Mouse (Mus musculus): ENCODE measurements around the gene Fthl17f.
"Not testable (repeated sequence)": the region's sequence is repeated elsewhere in the genome, so short reads cannot be mapped to it uniquely, and the experiment has no call there.

The Fthl17f gene

DNA sequence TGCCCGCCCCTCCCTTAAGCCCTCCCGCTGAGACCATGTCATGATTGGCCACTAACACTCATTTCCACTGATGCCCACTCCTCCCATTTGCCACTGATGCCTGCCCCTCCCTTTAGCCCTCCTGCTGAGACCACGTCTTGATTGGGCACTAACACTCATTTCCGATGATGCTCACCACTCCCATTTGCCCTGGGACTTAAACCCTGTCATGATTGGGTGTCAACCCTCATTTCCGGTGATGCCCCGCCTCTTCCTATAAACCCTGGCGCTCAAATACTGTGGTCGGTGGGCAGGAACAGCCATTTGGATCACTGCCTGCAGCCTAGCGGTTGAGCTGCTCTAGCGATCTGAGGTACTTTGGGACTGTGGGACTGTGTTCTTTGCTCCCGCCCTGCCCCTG lies at the start of gene Fthl17f:
Gene Fthl17f, plus strand, starts transcription at position 301 of the 400 bp plus-strand sequence.
- in situ Hi-C loops (cut with MboI, MseI) = loop anchor here (10.0 kb wide), 1 partner anchor 162 kb away; no protein-coding TSS in a partner anchor

DNA sequence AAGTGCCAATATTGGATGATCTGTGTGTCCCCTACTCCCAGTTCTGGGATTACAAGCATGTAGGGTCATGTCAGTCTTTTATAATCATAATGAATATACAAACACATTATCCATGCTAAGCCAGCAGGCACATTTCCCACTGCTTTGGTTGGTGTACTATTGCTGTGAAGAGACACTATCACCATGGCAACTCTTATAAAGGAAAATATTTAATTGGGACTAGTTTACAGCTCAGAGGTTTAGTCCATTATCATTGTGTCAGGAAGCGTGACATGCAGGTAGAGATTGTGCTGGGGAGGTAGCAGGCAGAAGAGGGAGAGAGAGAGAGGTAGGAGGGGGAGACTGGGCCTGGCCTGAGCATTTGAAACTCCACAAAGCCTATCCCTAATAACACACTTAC lies 46.7 kb upstream of the Fthl17f start:
- in situ Hi-C loops (cut with MboI, MseI) = no loop called here

DNA sequence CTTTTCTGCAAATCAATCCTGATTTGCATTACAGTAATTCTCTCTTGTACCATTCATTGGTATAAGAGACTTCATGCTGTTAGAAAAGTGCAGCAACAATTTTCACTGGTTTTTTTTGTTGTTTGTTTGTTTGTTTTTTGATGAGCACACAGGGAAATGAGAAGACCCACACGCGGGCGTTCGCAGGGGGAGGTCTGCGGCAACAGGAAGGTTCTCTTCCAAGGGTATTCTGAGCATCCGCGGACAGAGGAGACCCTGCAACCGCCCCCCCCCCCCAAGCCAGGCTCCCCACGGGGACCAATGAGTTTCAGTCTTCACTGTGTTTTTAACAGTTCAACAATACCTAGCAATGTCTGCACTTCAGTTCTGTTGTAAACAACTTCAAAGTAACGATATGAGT lies 43.3 kb upstream of the Fthl17f start:
- in situ Hi-C loops (cut with MboI, MseI) = no loop called here

DNA sequence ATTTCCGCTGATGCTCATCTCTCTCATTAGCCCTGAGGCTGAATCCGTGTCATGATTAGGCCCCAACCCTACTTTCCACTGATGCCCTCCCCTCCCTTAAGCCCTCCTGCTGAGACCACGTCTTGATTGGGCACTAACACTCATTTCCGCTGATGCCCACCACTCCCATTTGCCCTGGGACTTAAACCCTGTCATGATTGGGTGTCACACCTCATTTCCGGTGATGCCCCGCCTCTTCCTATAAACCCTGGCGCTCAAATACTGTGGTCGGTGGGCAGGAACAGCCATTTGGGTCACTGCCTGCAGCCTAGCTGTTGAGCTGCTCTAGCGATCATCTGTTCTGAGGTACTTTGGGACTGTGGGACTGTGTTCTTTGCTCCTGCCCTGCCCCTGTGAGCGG lies 29.6 kb upstream of the Fthl17f start, which contains the start of gene Fthl17e:
Gene Fthl17e, plus strand, starts transcription at position 301 of the 400 bp plus-strand sequence.
- in situ Hi-C loops (cut with MboI, MseI) = not testable (repeated sequence)

DNA sequence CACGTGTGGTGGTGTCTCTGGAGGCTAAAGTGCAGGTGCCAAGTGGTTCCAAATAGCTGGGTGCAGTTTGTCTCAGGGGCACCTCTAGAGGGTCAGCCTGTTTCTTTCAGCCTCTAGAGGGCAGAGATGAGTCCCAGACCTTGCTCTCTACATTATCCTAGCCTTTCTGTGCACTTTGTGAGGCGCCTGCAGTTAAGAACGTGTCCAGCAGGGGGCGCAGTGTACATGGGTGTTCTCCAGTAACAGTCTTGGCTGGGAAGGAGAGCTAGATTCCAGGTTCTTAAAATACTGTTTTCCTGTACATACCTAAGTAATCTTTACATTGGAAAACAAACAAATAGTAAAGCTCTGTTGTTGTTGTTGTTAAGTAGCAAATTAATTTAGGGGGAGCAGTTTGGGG lies 21.2 kb upstream of the Fthl17f start:
- in situ Hi-C loops (cut with MboI, MseI) = loop anchor here (10.0 kb wide), 1 partner anchor 67 kb away; the partner anchor contains the start of gene Fthl17c

DNA sequence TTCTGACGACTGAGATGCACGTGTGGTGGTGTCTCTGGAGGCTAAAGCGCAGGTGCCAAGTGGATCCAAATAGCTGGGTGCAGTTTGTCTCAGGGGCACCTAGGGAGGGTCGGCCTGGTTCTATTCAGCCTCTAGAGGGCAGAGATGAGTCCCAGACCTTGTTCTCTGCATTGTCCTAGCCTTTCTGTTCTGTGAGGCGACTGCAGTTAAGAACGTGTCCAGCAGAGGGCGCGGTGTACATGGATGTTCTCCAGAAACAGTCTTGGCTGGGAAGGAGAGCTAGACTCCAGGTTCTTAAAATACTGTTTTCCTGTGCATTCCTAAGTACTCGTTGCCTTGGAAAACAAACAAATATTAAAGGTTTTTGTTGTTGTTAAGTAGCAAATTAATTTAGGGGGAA lies 1.9 kb upstream of the Fthl17f start:
- in situ Hi-C loops (cut with MboI, MseI) = loop anchor here (10.0 kb wide), 1 partner anchor 164 kb away; no protein-coding TSS in a partner anchor

DNA sequence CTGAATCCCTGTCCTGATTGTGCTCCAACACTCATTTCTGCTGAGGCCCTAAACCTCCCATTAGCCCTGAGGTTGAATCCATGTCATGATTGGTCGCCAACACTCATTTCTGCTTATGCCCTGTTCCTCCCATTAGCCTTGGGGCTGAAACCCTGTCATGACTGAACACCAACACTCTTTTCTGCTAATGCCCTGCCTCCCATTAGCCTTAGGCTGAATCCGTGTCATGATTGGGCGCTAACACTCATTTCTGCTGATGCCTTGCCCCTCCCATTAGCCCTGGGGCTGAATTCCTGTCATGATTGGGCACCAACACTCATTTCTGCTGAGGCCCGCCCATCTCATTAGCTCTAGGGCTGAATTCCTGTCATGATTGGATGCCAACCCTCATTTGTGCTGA lies 714 bp upstream of the Fthl17f start:
- in situ Hi-C loops (cut with MboI, MseI) = loop anchor here (10.0 kb wide), 1 partner anchor 163 kb away; no protein-coding TSS in a partner anchor

DNA sequence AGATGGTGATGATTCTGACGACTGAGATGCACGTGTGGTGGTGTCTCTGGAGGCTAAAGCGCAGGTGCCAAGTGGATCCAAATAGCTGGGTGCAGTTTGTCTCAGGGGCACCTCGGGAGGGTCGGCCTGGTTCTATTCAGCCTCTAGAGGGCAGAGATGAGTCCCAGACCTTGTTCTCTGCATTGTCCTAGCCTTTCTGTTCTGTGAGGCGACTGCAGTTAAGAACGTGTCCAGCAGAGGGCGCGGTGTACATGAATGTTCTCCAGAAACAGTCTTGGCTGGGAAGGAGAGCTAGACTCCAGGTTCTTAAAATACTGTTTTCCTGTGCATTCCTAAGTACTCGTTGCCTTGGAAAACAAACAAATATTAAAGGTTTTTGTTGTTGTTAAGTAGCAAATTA lies 14.9 kb downstream of the Fthl17f start:
- in situ Hi-C loops (cut with MboI, MseI) = not testable (repeated sequence)

DNA sequence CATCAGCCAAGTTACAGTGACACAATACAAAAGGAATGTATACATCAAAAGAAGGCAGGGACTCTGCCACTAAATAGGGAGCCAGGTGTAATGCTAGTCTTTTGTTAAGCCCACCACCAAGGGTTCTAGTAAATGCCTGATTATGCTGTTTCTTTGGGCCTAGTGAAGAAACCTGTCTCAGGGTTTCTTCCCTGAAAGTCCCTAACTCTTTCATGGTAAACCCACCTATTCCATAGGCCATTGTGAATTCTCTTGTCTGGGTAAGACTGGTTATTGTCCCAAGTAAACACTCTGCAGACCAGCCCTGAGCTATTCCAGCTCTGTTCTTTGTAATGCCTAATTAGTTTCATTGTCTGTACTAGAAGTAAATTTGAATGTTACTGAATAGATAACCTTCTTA lies 32.3 kb downstream of the Fthl17f start:
- in situ Hi-C loops (cut with MboI, MseI) = not testable (repeated sequence)

DNA sequence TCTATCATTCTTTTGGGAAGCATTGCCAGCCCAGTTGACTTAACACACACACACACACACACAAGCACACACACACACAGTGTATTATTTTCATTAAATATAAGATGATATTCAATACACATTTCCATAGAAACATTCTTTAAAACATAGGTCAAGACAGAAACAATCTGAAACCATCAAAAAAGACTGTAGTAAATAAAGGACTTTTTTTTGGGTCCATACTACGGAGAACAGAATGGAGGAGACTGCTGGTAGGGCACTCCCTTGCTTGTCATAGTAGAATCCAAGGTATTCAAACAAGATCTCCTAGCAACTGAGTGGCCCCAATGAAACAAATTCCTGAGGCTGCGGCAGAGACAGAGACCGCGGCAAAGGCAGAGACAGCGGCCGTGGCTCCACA lies 41.4 kb downstream of the Fthl17f start, which contains the start of gene 4930402K13Rik:
Gene 4930402K13Rik, plus strand, starts transcription at position 301 of the 400 bp plus-strand sequence.
- in situ Hi-C loops (cut with MboI, MseI) = no loop called here

DNA sequence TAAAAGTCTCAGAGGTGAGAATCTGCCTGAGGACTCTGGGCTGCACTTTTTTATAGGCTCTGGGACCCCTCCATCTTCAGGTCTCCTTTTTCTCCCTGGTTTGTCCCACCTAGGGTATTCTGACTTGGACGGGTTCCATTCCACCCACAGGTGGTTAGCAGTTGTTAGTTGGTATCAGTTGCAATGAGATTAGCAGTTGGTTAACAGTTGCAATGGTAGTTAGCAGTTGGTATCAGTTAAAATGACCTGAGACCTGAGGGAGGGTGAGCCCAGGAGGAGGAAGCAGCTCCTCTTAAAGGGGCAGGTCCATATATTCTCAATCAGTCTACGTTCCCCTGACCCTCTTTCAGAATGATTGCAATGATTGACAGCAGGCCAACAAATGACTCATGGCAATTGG lies 47.6 kb downstream of the Fthl17f start:
- in situ Hi-C loops (cut with MboI, MseI) = no loop called here

Data from T-helper 2 cell (primary cell).